Mouse (Mus musculus) lung, postnatal 36 days (tissue): ENCODE results near the gene Gm11111.

ENCODE experiments used
- DNase-seq: peaks from one replicate; pipeline ENCODE4 v3.0.0; 2022; ENCODE audit warnings: mixed read lengths

The Gm11111 gene

GRCm38 (mm10) chr5:98585915-98586314 is 33.4 kb downstream of the Gm11111 start:
- DNase-seq = no peak
